Mouse (Mus musculus): ENCODE data around the gene Syce2. TPM values are rescaled to one million over a fixed set of nuclear protein-coding genes. Genes with fewer than 3 reads are reported as not detected.
"Not testable (repeated sequence)": the region's sequence is repeated elsewhere in the genome, so short reads cannot be mapped to it uniquely, and the experiment has no call there.

Gene Syce2
- polyA plus RNA-seq (2015; fragmentation: Nextera tagmentation; extraction: Ambion mirVana), result 17.8 and 20.4 TPM in 2 replicates

GRCm38 (mm10) chr8:84871376-84872308 lies at the start of gene Syce2:
TSS of gene Syce2 (plus strand) at chr8:84872111.
- ATAC-seq (ENCODE audit: low FRiP score), result peak; percentile 66
- H3K4me2 ChIP-seq, result peak within 1 kb of the TSS; percentile 73
- H3K4me3 ChIP-seq, result peak within 1 kb of the TSS; percentile 42
- peaks cover 14% of the 10 kb centered on the region for H3K4me1 ChIP-seq (replicated peaks)
- 18% methylated on average over 46 of the region's 46 CpGs for WGBS
- peaks cover 14% of the 10 kb centered on the region for H3K27me3 ChIP-seq
- H3K36me3 ChIP-seq, result peaks cover 32% of the 10 kb centered on the region
- peak within 1 kb of the TSS; percentile 66 for H3K9ac ChIP-seq
- no peaks in the 10 kb centered on the region for H3K9me3 ChIP-seq
- no peak within 1 kb of the TSS for H3K27ac ChIP-seq

- peak within 1 kb of the TSS; percentile 55 for H3K9ac ChIP-seq
- no peak for ATAC-seq (ENCODE audit: low FRiP score)
Observed at GRCm38 (mm10) chr8:84822723-84823122, 49.2 kb upstream of the Syce2 start, which contains the start of gene Dand5. TSS of gene Dand5 (minus strand) at chr8:84822823.

GRCm38 (mm10) chr8:84823653-84824052 lies 48.3 kb upstream of the Syce2 start:
- WGBS, result under 1% methylated on average over 18 of the region's 18 CpGs
- Histone ChIP-seq H3K4me2 (peak overlapping the region; percentile 54), H3K4me1 (replicated peaks) (peaks cover 16% of the 10 kb centered on the region), H3K27ac (no peak overlapping the region), H3K9me3 (no peaks in the 10 kb centered on the region), H3K4me3 (peak overlapping the region; percentile 30), H3K27me3 (peaks cover 14% of the 10 kb centered on the region; the same call in 1 of the 2 replicates), H3K9ac (peak overlapping the region; percentile 55), H3K36me3 (no peaks in the 10 kb centered on the region)
- ATAC-seq (ENCODE audit: low FRiP score), result peak; percentile 74

More at GRCm38 (mm10) chr8:84822723-84823122, 49.2 kb upstream of the Syce2 start, which contains the start of gene Dand5:
- no peaks in the 10 kb centered on the region for H3K36me3 ChIP-seq
- peaks cover 16% of the 10 kb centered on the region for H3K4me1 ChIP-seq (replicated peaks)
- H3K27me3 ChIP-seq, result peaks cover 14% of the 10 kb centered on the region; the same call in 1 of the 2 replicates
- no peak within 1 kb of the TSS for H3K27ac ChIP-seq
- H3K4me2 ChIP-seq, result peak within 1 kb of the TSS; percentile 54
- WGBS, result 38% methylated on average over 3 of the region's 3 CpGs
- no peaks in the 10 kb centered on the region for H3K9me3 ChIP-seq
- H3K4me3 ChIP-seq, result peak within 1 kb of the TSS; percentile 30

- no peak for ATAC-seq (ENCODE audit: low FRiP score)
- Histone ChIP-seq H3K4me2 (no peak overlapping the region), H3K27me3 (peaks cover 14% of the 10 kb centered on the region; the same call in 1 of the 2 replicates), H3K9me3 (no peaks in the 10 kb centered on the region), H3K9ac (no peak overlapping the region), H3K36me3 (no peaks in the 10 kb centered on the region), H3K4me1 (replicated peaks) (peaks cover 16% of the 10 kb centered on the region), H3K27ac (no peak overlapping the region), H3K4me3 (no peak overlapping the region)
- WGBS, result 73% methylated on average over 4 of the region's 4 CpGs
Observed at GRCm38 (mm10) chr8:84825636-84826035, 46.3 kb upstream of the Syce2 start.

GRCm38 (mm10) chr8:84826518-84826917 lies 45.4 kb upstream of the Syce2 start:
- WGBS, result 83% methylated on average over 2 of the region's 2 CpGs
- not testable (repeated sequence) for H3K4me2 ChIP-seq; ATAC-seq (ENCODE audit: low FRiP score)

GRCm38 (mm10) chr8:84831490-84831889 lies 40.4 kb upstream of the Syce2 start, which contains the start of gene Gadd45gip1:
TSS of gene Gadd45gip1 (plus strand) at chr8:84831522.
- 80% methylated on average over 11 of the region's 11 CpGs for WGBS
- Histone ChIP-seq H3K9me3 (no peaks in the 10 kb centered on the region), H3K36me3 (peaks cover 26% of the 10 kb centered on the region), H3K9ac (peak within 1 kb of the TSS; percentile 94), H3K4me2 (peak within 1 kb of the TSS; percentile 68), H3K27ac (peak within 1 kb of the TSS; percentile 98), H3K4me3 (peak within 1 kb of the TSS; percentile 87), H3K4me1 (replicated peaks) (peaks cover 39% of the 10 kb centered on the region), H3K27me3 (no peaks in the 10 kb centered on the region)
- ATAC-seq (ENCODE audit: low FRiP score), result no peak

More at GRCm38 (mm10) chr8:84826518-84826917, 45.4 kb upstream of the Syce2 start:
- H3K27ac ChIP-seq, H3K9me3 ChIP-seq, H3K9ac ChIP-seq, H3K4me3 ChIP-seq, H3K36me3 ChIP-seq: not testable (repeated sequence)
- peaks cover 16% of the 10 kb centered on the region for H3K4me1 ChIP-seq (replicated peaks)
- H3K27me3 ChIP-seq, result peaks cover 11% of the 10 kb centered on the region; the same call in 1 of the 2 replicates

GRCm38 (mm10) chr8:84832034-84832717 lies 39.7 kb upstream of the Syce2 start:
- WGBS, result 1% methylated on average over 59 of the region's 59 CpGs
- Histone ChIP-seq H3K27me3 (no peaks in the 10 kb centered on the region), H3K9me3 (no peaks in the 10 kb centered on the region), H3K4me3 (peak overlapping the region; percentile 87), H3K36me3 (peaks cover 33% of the 10 kb centered on the region), H3K9ac (peak overlapping the region; percentile 94), H3K27ac (peak overlapping the region; percentile 98), H3K4me1 (replicated peaks) (peaks cover 39% of the 10 kb centered on the region), H3K4me2 (peak overlapping the region; percentile 68)
- ATAC-seq (ENCODE audit: low FRiP score), result peak; percentile 72

- Histone ChIP-seq H3K27me3 (no peaks in the 10 kb centered on the region), H3K9me3 (no peaks in the 10 kb centered on the region), H3K4me1 (replicated peaks) (peaks cover 39% of the 10 kb centered on the region), H3K36me3 (peaks cover 42% of the 10 kb centered on the region), H3K9ac (peak overlapping the region; percentile 94), H3K4me3 (peak overlapping the region; percentile 87), H3K4me2 (peak overlapping the region; percentile 68), H3K27ac (peak overlapping the region; percentile 98)
- ATAC-seq (ENCODE audit: low FRiP score), result no peak
- WGBS, result 70% methylated on average over 10 of the region's 10 CpGs
Observed at GRCm38 (mm10) chr8:84832759-84833742, 38.9 kb upstream of the Syce2 start.

- Histone ChIP-seq H3K27me3 (no peaks in the 10 kb centered on the region), H3K4me2 (0 out of 2 replicates have a peak overlapping the region, but pooled peaks have one; percentile 15), H3K36me3 (peaks cover 51% of the 10 kb centered on the region), H3K9ac (no peak overlapping the region), H3K4me3 (no peak overlapping the region), H3K27ac (peak overlapping the region; percentile 86), H3K9me3 (no peaks in the 10 kb centered on the region), H3K4me1 (replicated peaks) (peaks cover 45% of the 10 kb centered on the region)
- 86% methylated on average over 19 of the region's 19 CpGs for WGBS
- ATAC-seq (ENCODE audit: low FRiP score), result no peak
Observed at GRCm38 (mm10) chr8:84834002-84834865, 37.7 kb upstream of the Syce2 start.

All from hindbrain, embryonic 13.5 days (tissue).